Mouse (Mus musculus) gonadal fat pad, adult 2 months (tissue): Measurements from ENCODE around the gene Srprb. TPM values are rescaled to one million over a fixed set of nuclear protein-coding genes. Genes with fewer than 3 reads are reported as not detected.
A peak's percentile ranks its signal among the peaks of the same experiment; 100 is the strongest.
"Not testable (repeated sequence)": the region's sequence is repeated elsewhere in the genome, so short reads cannot be mapped to it uniquely, and the experiment has no call there.

Source experiments
- DNase-seq: peaks from one replicate; pipeline ENCODE4 v3.0.0-alpha.2; 2012; ENCODE audit warnings: low read depth
- polyA plus RNA-seq: library from polyadenylated mRNA; depleted of rRNA; stranded (reverse); fragments of >200 nt; gene quantifications from 2 replicates; pipeline ENCODE4 v1.2.3, GENCODE M21; 2012

The Srprb gene
- polyA plus RNA-seq, 1 experiment, result 69.8 TPM

GRCm38 (mm10) chr9:103212654-103213420, 10.9 kb upstream of the Srprb start:
- no peak for DNase-seq

- DNase-seq, result no peak
Observed at GRCm38 (mm10) chr9:103208802-103209423, 7.0 kb upstream of the Srprb start.

GRCm38 (mm10) chr9:103207846-103208245, 5.9 kb upstream of the Srprb start:
- no peak for DNase-seq

- DNase-seq, result no peak
Observed at GRCm38 (mm10) chr9:103205786-103206185, 3.8 kb upstream of the Srprb start.

- no peak for DNase-seq
Observed at GRCm38 (mm10) chr9:103188416-103188815, 13.5 kb downstream of the Srprb start.

GRCm38 (mm10) chr9:103186747-103187146, 15.2 kb downstream of the Srprb start:
- no peak for DNase-seq

GRCm38 (mm10) chr9:103185946-103186345, 16.0 kb downstream of the Srprb start:
- DNase-seq, result no peak

GRCm38 (mm10) chr9:103184855-103185254, 17.1 kb downstream of the Srprb start:
- DNase-seq, result no peak

GRCm38 (mm10) chr9:103181886-103182285, 20.1 kb downstream of the Srprb start:
- no peak for DNase-seq

GRCm38 (mm10) chr9:103180807-103181565, 21.0 kb downstream of the Srprb start:
- peak; percentile 13 for DNase-seq

GRCm38 (mm10) chr9:103180303-103180702, 21.6 kb downstream of the Srprb start:
- peak; percentile 10 for DNase-seq

- DNase-seq, result no peak
Observed at GRCm38 (mm10) chr9:103175692-103176091, 26.2 kb downstream of the Srprb start.

GRCm38 (mm10) chr9:103174771-103175519, 27.0 kb downstream of the Srprb start:
- DNase-seq, result no peak

- DNase-seq, result no peak
Observed at GRCm38 (mm10) chr9:103168771-103169170, 33.2 kb downstream of the Srprb start.

GRCm38 (mm10) chr9:103168046-103168445, 33.9 kb downstream of the Srprb start:
- DNase-seq, result no peak

GRCm38 (mm10) chr9:103163806-103164205, 38.1 kb downstream of the Srprb start:
- DNase-seq, result no peak

- DNase-seq, result not testable (repeated sequence)
Observed at GRCm38 (mm10) chr9:103155158-103155557, 46.8 kb downstream of the Srprb start.

- no peak for DNase-seq
Observed at GRCm38 (mm10) chr9:103154568-103154967, 47.4 kb downstream of the Srprb start.

- DNase-seq, result no peak
Observed at GRCm38 (mm10) chr9:103153286-103153685, 48.7 kb downstream of the Srprb start.

GRCm38 (mm10) chr9:103149074-103149799, 52.7 kb downstream of the Srprb start:
- no peak for DNase-seq

- DNase-seq, result no peak
Observed at GRCm38 (mm10) chr9:103147103-103147502, 54.8 kb downstream of the Srprb start.
